Mouse (Mus musculus): ENCODE measurements around the gene 9930104L06Rik.

9930104L06Rik gene

GRCm38 (mm10) chr4:124959062-124959461 lies 22.2 kb downstream of the 9930104L06Rik start:
- DNase-seq (ENCODE audit: low spot score in 2 of 2) = no peak

- no peak for DNase-seq (ENCODE audit: low spot score in 2 of 2)
Observed at GRCm38 (mm10) chr4:124960940-124961339, 24.1 kb downstream of the 9930104L06Rik start.

- no peak for DNase-seq (ENCODE audit: low spot score in 2 of 2)
Observed at GRCm38 (mm10) chr4:124962576-124962975, 25.7 kb downstream of the 9930104L06Rik start.

GRCm38 (mm10) chr4:124964912-124965599 lies 28.2 kb downstream of the 9930104L06Rik start:
- no peak for DNase-seq (ENCODE audit: low spot score in 2 of 2)

GRCm38 (mm10) chr4:124968711-124969110 lies 31.9 kb downstream of the 9930104L06Rik start:
- DNase-seq (ENCODE audit: low spot score in 2 of 2) = no peak

- no peak for DNase-seq (ENCODE audit: low spot score in 2 of 2)
Observed at GRCm38 (mm10) chr4:124969219-124969848, 32.5 kb downstream of the 9930104L06Rik start.

GRCm38 (mm10) chr4:124970194-124970593 lies 33.3 kb downstream of the 9930104L06Rik start:
- no peak for DNase-seq (ENCODE audit: low spot score in 2 of 2)

- DNase-seq (ENCODE audit: low spot score in 2 of 2) = no peak
Observed at GRCm38 (mm10) chr4:124970677-124971076, 33.8 kb downstream of the 9930104L06Rik start.

- DNase-seq (ENCODE audit: low spot score in 2 of 2) = no peak
Observed at GRCm38 (mm10) chr4:124971094-124971493, 34.2 kb downstream of the 9930104L06Rik start.

- no peak for DNase-seq (ENCODE audit: low spot score in 2 of 2)
Observed at GRCm38 (mm10) chr4:124972316-124972715, 35.5 kb downstream of the 9930104L06Rik start.

GRCm38 (mm10) chr4:124973296-124973695 lies 36.4 kb downstream of the 9930104L06Rik start:
- no peak for DNase-seq (ENCODE audit: low spot score in 2 of 2)

GRCm38 (mm10) chr4:124978201-124978600 lies 41.4 kb downstream of the 9930104L06Rik start:
- no peak for DNase-seq (ENCODE audit: low spot score in 2 of 2)

- no peak for DNase-seq (ENCODE audit: low spot score in 2 of 2)
Observed at GRCm38 (mm10) chr4:124983893-124984526, 47.2 kb downstream of the 9930104L06Rik start.

- no peak for DNase-seq (ENCODE audit: low spot score in 2 of 2)
Observed at GRCm38 (mm10) chr4:124984871-124985670, 48.2 kb downstream of the 9930104L06Rik start.

GRCm38 (mm10) chr4:124985671-124986602 lies 49.1 kb downstream of the 9930104L06Rik start, which contains the start of gene Rspo1:
TSS of gene Rspo1 (plus strand) at chr4:124986430.
- no peak for DNase-seq (ENCODE audit: low spot score in 2 of 2)

- DNase-seq (ENCODE audit: low spot score in 2 of 2) = no peak
Observed at GRCm38 (mm10) chr4:124986739-124987710, 50.2 kb downstream of the 9930104L06Rik start.

- no peak for DNase-seq (ENCODE audit: low spot score in 2 of 2)
Observed at GRCm38 (mm10) chr4:124987711-124988097, 50.9 kb downstream of the 9930104L06Rik start.

GRCm38 (mm10) chr4:124988382-124988781 lies 51.5 kb downstream of the 9930104L06Rik start:
- DNase-seq (ENCODE audit: low spot score in 2 of 2) = no peak

- DNase-seq (ENCODE audit: low spot score in 2 of 2) = no peak
Observed at GRCm38 (mm10) chr4:124989787-124990253, 53.0 kb downstream of the 9930104L06Rik start.

Data from left cerebral cortex, adult 9 months (tissue).